Mouse (Mus musculus) brain, embryonic 14.5 days (tissue): ENCODE measurements around the gene Slc39a13. TPM values are rescaled to one million over a fixed set of nuclear protein-coding genes. Genes with fewer than 3 reads are reported as not detected.

Experiments
- DNase-seq: peaks from one replicate; pipeline ENCODE4 v3.0.0-alpha.2; 2011; ENCODE audit warnings: low read depth
- CTCF ChIP-seq: fragments of 200-500 bp; IDR thresholded peaks from 2 replicates; pipeline ENCODE4 v1.5.1; 2012; ENCODE audit warnings: inconsistent platforms, mild to moderate bottlenecking, moderate library complexity, borderline replicate concordance; ENCODE audit not compliant: insufficient read depth, insufficient read length; ENCODE audit errors: extremely low read depth
- POLR2A ChIP-seq: fragments of 200-500 bp; IDR thresholded peaks from 2 replicates; pipeline ENCODE4 v1.6.1; 2012; ENCODE audit warnings: mild to moderate bottlenecking, inconsistent platforms, borderline replicate concordance; ENCODE audit not compliant: poor library complexity, insufficient read depth, insufficient read length, severe bottlenecking; ENCODE audit errors: extremely low read depth
- polyA plus RNA-seq: library from polyadenylated mRNA; depleted of rRNA; stranded (reverse); fragments of >200 nt; gene quantifications from 2 replicates; pipeline ENCODE4 v1.2.3, GENCODE M21; 2012

Gene Slc39a13
- polyA plus RNA-seq, 1 experiment, result 50.7 TPM

DNA sequence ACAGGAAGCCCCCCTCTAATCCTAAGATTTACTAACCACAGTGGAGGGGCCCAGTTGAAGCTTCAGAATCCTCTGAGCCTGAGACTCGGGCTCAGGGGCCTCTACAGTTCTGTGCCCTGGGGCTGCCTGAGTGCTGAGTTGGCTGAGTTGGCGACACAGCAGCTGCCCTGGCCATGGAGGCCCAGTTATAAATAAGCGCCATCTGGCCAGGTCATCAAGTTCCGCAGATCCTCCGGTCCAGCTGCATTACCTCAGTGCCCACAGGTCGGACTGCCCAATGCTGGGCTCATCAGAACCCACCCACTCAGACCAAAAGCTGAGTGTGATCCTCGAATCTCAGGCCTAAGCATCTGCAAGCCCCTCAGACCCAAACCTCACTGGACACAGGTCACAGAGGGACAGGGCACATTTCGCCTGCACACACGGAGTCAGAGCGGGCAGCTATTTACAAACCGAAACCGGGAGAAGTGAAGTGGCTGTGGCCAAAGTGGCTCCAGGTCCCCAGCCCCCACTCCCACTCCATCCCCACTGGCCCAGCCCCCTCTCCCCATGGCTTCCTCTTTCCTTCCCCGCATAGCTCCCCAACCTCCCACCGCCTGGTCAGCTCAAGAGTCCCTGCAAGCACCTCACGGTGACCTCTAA is 14.1 kb upstream of the Slc39a13 start:
- no peak for TF ChIP-seq CTCF
- no peak for TF ChIP-seq POLR2A
- DNase-seq, result no peak

DNA sequence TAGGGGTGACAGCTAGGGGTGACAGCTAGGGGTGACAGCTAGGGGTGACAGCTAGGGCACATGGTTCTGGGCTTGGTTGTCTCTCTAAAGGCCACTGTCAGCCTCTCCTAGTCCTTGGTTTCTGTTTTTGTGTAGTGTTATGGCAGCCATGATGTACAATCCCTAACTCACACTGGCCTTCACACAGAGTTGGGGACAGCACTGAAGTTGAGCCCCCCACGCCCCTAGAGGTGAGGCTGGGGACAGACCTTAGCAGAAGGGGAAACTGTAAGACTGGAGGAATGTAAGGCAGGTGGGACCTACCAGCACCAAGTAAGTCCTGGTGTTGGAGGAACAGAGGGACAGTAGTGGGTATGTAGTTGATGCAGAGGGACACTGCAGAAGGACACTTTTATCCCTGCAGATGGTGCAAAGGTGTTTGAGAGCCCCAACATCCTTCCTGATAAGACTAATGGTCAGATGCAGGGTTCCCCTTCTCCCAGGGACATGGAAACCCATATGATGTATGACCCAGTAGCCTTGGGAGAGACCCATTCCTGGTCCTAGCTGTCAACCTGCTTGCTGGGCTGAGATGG is 13.2 kb upstream of the Slc39a13 start:
- TF ChIP-seq CTCF, result no peak
- no peak for DNase-seq

- DNase-seq, result no peak
- TF ChIP-seq POLR2A (no peak), CTCF (no peak)
These were observed 12.6 kb upstream of the Slc39a13 start for GRCm38 (mm10) chr2:91082844-91083243.

- TF ChIP-seq CTCF (no peak), POLR2A (no peak)
- DNase-seq, result no peak
These were observed 11.8 kb upstream of the Slc39a13 start, which contains the start of gene Spi1 for GRCm38 (mm10) chr2:91081775-91082695. Gene Spi1 (plus strand): TSS chr2:91082390.

DNA sequence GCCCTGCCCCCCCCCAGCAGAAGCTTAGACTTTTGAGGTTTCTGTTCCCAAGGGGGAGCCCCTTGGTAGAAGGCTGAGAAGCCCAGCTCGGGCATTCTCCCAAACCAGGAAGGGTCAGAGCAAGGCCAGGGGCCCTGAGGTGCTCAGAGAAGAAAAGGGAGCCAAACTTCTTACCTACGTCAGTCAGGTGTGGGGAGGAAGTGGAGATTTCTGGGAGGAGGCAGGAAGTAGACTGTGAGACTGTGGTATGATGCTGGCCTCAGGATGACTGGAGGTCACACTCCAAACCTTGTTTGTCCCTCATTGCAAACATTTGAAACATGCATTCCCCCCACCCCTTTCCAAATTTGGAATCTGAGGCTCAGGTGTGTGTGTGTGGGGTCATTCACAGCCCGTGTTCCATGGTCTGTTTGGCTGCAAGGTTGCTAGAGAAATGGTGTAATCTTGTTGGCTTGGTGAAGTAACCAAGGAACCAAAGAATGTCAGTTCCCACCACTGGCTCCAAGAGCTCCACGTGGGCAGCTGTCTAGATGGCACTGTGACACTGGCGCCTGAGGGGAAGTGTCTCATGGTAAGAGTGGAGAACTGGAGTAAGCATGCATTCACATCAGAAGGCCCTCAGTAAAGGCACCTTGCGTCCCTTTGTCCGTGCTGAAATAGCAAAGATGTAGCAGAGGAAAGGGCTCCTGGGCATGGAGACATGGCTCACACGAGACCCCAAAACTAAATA is 10.7 kb upstream of the Slc39a13 start:
- DNase-seq, result no peak
- TF ChIP-seq POLR2A (no peak), CTCF (no peak)

- peak; percentile 10 for DNase-seq
- TF ChIP-seq POLR2A (no peak), CTCF (no peak)
These were observed 8.8 kb upstream of the Slc39a13 start for GRCm38 (mm10) chr2:91079026-91079384.

DNA sequence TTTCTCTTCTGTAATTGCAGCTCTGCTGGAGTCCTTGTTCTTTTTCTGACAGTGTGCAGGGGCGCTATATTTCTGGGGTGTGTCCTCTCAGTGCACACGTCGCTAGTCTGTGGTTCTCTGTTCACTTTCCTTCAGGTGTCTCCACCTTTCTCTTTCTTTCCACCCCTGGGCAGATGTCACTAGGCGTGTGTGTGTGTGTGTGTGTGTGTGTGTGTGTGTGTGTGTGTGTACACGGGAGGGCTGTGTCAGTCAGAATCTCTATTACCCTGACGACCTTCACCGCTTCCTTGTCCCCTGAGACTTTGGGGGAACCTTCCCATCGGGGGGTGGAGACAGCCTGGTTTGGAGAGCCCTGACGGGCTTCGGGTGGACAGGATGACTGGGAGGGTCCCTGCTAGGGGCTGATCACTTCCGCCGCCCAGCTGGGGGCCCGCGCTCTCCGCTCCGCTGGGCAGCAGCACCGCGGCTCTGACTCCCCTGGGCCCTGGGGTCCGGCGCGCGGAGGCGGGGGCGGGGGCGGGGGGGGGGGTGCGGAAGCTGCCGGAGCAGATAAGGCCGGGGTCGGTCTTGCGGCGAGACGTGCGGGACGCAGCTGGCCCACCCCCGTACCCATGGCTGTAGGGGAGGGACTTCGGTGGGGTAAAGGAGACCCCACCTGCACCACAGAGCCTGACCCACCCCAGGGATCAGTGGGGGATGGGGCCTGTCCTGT is 8.3 kb upstream of the Slc39a13 start:
- DNase-seq, result peak; percentile 39
- TF ChIP-seq CTCF, result no peak
- no peak for TF ChIP-seq POLR2A

- TF ChIP-seq POLR2A (no peak), CTCF (no peak)
- DNase-seq, result no peak
These were observed 7.7 kb upstream of the Slc39a13 start for GRCm38 (mm10) chr2:91077957-91078313.

DNA sequence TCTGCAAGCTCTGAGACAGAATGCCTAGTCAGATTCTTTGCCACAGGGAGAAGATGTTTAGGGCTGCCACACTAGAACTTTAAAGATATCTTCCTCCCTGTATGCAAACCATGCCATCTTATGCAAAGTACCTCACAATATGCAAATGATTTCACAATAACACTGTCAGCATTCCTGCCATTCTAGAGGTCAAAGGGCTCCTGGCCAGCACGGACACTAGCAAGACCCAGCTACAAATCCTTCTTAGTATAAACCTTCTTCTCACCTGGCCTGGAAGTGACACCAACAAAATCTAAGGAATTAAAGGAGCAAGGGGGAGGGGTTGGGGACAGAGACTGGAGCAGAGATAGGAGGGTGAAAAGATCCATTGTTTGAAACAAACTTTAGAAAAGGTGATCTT is 1.9 kb upstream of the Slc39a13 start:
- TF ChIP-seq CTCF, result no peak
- TF ChIP-seq POLR2A, result no peak
- no peak for DNase-seq

DNA sequence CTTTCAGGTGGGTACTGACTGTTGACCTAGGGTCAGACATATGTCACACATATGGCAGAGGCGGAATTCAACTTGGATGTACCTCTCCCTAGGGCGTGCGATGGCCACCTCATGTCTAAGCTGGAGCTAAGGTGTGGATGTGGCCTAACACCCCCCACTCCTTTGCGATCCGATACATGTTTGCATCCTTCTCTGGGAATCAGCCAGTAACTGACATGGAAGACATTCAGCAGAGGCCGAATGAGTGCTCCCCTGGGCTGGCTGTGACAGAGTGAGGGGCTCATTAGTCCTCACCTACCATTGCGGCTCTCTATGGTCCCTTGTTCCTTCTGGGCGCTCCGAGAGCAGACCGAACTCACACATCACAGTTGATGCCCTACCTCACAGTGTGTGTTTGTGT is 842 bp upstream of the Slc39a13 start:
- no peak for DNase-seq

More for the DNA sequence above, 842 bp upstream of the Slc39a13 start:
- TF ChIP-seq POLR2A (no peak), CTCF (no peak)
